Mouse (Mus musculus) heart, embryonic 10.5 days (tissue): ENCODE measurements at regions not wholly inside any gene's neighbourhood (a gene's known extent, or its start where the extent isn't known, plus 50 kb on each side); places are given as distances from the start of the nearest gene placed in this dataset.
A peak's percentile ranks its signal among the peaks of the same experiment; 100 is the strongest.

ENCODE experiments used
- DNase-seq: peaks from one replicate; pipeline ENCODE4 v3.0.0-alpha.2; 2017; ENCODE audit warnings: low spot score
- H3K27ac ChIP-seq: fragments of 300-500 bp; sonication (generic); 2 replicates; pipeline ENCODE4 v1.5.1; 2016; ENCODE audit warnings: mild to moderate bottlenecking
- H3K27me3 ChIP-seq: fragments of 300-500 bp; sonication (generic); 2 replicates; pipeline ENCODE4 v1.6.1; 2016; ENCODE audit warnings: mild to moderate bottlenecking; ENCODE audit not compliant: poor library complexity, insufficient read depth, severe bottlenecking
- H3K36me3 ChIP-seq: fragments of 300-500 bp; sonication (generic); 2 replicates; pipeline ENCODE4 v1.6.1; 2016; ENCODE audit warnings: mild to moderate bottlenecking, moderate library complexity
- H3K4me1 ChIP-seq: fragments of 300-500 bp; sonication (generic); 2 replicates; pipeline ENCODE4 v1.6.1; 2016; ENCODE audit warnings: mild to moderate bottlenecking
- H3K4me3 ChIP-seq: fragments of 300-500 bp; sonication (generic); 2 replicates; pipeline ENCODE4 v1.5.1; 2016; ENCODE audit warnings: mild to moderate bottlenecking, moderate library complexity
- H3K9me3 ChIP-seq: fragments of 300-500 bp; sonication (generic); 2 replicates; pipeline ENCODE4 v1.6.1; 2016; ENCODE audit warnings: mild to moderate bottlenecking, moderate library complexity
- WGBS: fragments of 180-500 bp; shearing (Covaris S2); methylation state at CpG from one replicate; pipeline ENCODE4 v1.1.7; 2016; 5-methylcytosine and 5-hydroxymethylcytosine counted together

GRCm38 (mm10) chr4:81743978-81744628 is 301.5 kb upstream of the Mpdz start:
- peaks cover 17% of the 10 kb centered on the region for H3K4me1 ChIP-seq
- no peaks in the 10 kb centered on the region for H3K27me3 ChIP-seq
- H3K36me3 ChIP-seq = no peaks in the 10 kb centered on the region
- DNase-seq = no peak
- no peak overlapping the region for H3K4me3 ChIP-seq
- 36% methylated on average over 8 of the region's 8 CpGs for WGBS
- H3K9me3 ChIP-seq = no peaks in the 10 kb centered on the region
- peak overlapping the region; percentile 48 for H3K27ac ChIP-seq

- peaks cover 17% of the 10 kb centered on the region for H3K4me1 ChIP-seq
- no peak overlapping the region for H3K27ac ChIP-seq
- H3K9me3 ChIP-seq = no peaks in the 10 kb centered on the region
- WGBS = 66% methylated on average over 4 of the region's 4 CpGs
- no peak overlapping the region for H3K4me3 ChIP-seq
- H3K27me3 ChIP-seq = no peaks in the 10 kb centered on the region
- no peaks in the 10 kb centered on the region for H3K36me3 ChIP-seq
- no peak for DNase-seq
Measured at GRCm38 (mm10) chr4:81742536-81743459, 300.2 kb upstream of the Mpdz start.

- Histone ChIP-seq H3K4me1 (no peaks in the 10 kb centered on the region), H3K27me3 (no peaks in the 10 kb centered on the region), H3K4me3 (no peak overlapping the region), H3K27ac (no peak overlapping the region), H3K36me3 (no peaks in the 10 kb centered on the region), H3K9me3 (no peaks in the 10 kb centered on the region)
- DNase-seq = no peak
- 95% methylated on average over 2 of the region's 2 CpGs for WGBS
Measured at GRCm38 (mm10) chr4:81734391-81734790, 291.8 kb upstream of the Mpdz start.

- Histone ChIP-seq H3K4me3 (no peak overlapping the region), H3K4me1 (peaks cover 17% of the 10 kb centered on the region), H3K36me3 (no peaks in the 10 kb centered on the region), H3K27ac (no peak overlapping the region), H3K9me3 (no peaks in the 10 kb centered on the region), H3K27me3 (no peaks in the 10 kb centered on the region)
- DNase-seq = no peak
- 81% methylated on average over 2 of the region's 2 CpGs for WGBS
Measured at GRCm38 (mm10) chr4:81730386-81730785, 287.8 kb upstream of the Mpdz start.

- Histone ChIP-seq H3K4me1 (peaks cover 17% of the 10 kb centered on the region), H3K9me3 (no peaks in the 10 kb centered on the region), H3K27me3 (no peaks in the 10 kb centered on the region), H3K27ac (no peak overlapping the region), H3K4me3 (no peak overlapping the region), H3K36me3 (no peaks in the 10 kb centered on the region)
- 69% methylated on average over 3 of the region's 3 CpGs for WGBS
- DNase-seq = no peak
Measured at GRCm38 (mm10) chr4:81728961-81729360, 286.3 kb upstream of the Mpdz start.

- no peak overlapping the region for H3K4me3 ChIP-seq
- no peaks in the 10 kb centered on the region for H3K36me3 ChIP-seq
- 50% methylated on average over 12 of the region's 12 CpGs for WGBS
Measured at GRCm38 (mm10) chr4:81727735-81728581, 285.3 kb upstream of the Mpdz start.

GRCm38 (mm10) chr4:81726761-81727723 is 284.4 kb upstream of the Mpdz start:
- H3K4me1 ChIP-seq = peaks cover 17% of the 10 kb centered on the region
- H3K36me3 ChIP-seq = no peaks in the 10 kb centered on the region
- WGBS = 64% methylated on average over 16 of the region's 16 CpGs
- H3K4me3 ChIP-seq = no peak overlapping the region
- H3K27ac ChIP-seq = peak overlapping the region; percentile 78
- no peaks in the 10 kb centered on the region for H3K27me3 ChIP-seq
- DNase-seq = no peak
- H3K9me3 ChIP-seq = no peaks in the 10 kb centered on the region

More at GRCm38 (mm10) chr4:81727735-81728581, 285.3 kb upstream of the Mpdz start:
- Histone ChIP-seq H3K4me1 (peaks cover 17% of the 10 kb centered on the region), H3K27me3 (no peaks in the 10 kb centered on the region), H3K9me3 (no peaks in the 10 kb centered on the region), H3K27ac (peak overlapping the region; percentile 78; the same call in 1 of the 2 replicates)
- DNase-seq = no peak

GRCm38 (mm10) chr4:81724751-81725150 is 282.1 kb upstream of the Mpdz start:
- Histone ChIP-seq H3K36me3 (no peaks in the 10 kb centered on the region), H3K4me1 (peaks cover 17% of the 10 kb centered on the region), H3K9me3 (no peaks in the 10 kb centered on the region), H3K27me3 (no peaks in the 10 kb centered on the region), H3K4me3 (no peak overlapping the region), H3K27ac (no peak overlapping the region)
- no peak for DNase-seq
- 90% methylated on average over 2 of the region's 2 CpGs for WGBS

- 58% methylated on average over 1 of the region's 1 CpGs for WGBS
- no peak overlapping the region for H3K27ac ChIP-seq
- no peaks in the 10 kb centered on the region for H3K9me3 ChIP-seq
- H3K36me3 ChIP-seq = no peaks in the 10 kb centered on the region
- H3K4me1 ChIP-seq = no peaks in the 10 kb centered on the region
- DNase-seq = no peak
- H3K27me3 ChIP-seq = no peaks in the 10 kb centered on the region
- H3K4me3 ChIP-seq = no peak overlapping the region
Measured at GRCm38 (mm10) chr4:81712378-81712777, 269.8 kb upstream of the Mpdz start.

GRCm38 (mm10) chr4:81695182-81695581 is 252.6 kb upstream of the Mpdz start:
- Histone ChIP-seq H3K36me3 (no peaks in the 10 kb centered on the region), H3K27ac (no peak overlapping the region), H3K4me1 (no peaks in the 10 kb centered on the region), H3K4me3 (no peak overlapping the region), H3K27me3 (no peaks in the 10 kb centered on the region), H3K9me3 (no peaks in the 10 kb centered on the region)
- no peak for DNase-seq

GRCm38 (mm10) chr4:81677205-81677604 is 234.6 kb upstream of the Mpdz start:
- H3K4me1 ChIP-seq = no peaks in the 10 kb centered on the region
- H3K9me3 ChIP-seq = no peaks in the 10 kb centered on the region
- H3K27me3 ChIP-seq = no peaks in the 10 kb centered on the region
- H3K4me3 ChIP-seq = no peak overlapping the region
- H3K36me3 ChIP-seq = no peaks in the 10 kb centered on the region
- H3K27ac ChIP-seq = no peak overlapping the region
- WGBS = 84% methylated on average over 2 of the region's 2 CpGs
- DNase-seq = no peak

- DNase-seq = no peak
- H3K27me3 ChIP-seq = no peaks in the 10 kb centered on the region
- WGBS = 84% methylated on average over 2 of the region's 2 CpGs
- H3K4me3 ChIP-seq = no peak overlapping the region
- H3K27ac ChIP-seq = no peak overlapping the region
- no peaks in the 10 kb centered on the region for H3K4me1 ChIP-seq
- H3K36me3 ChIP-seq = no peaks in the 10 kb centered on the region
- no peaks in the 10 kb centered on the region for H3K9me3 ChIP-seq
Measured at GRCm38 (mm10) chr4:81674871-81675270, 232.3 kb upstream of the Mpdz start.
